Mouse (Mus musculus) megakaryocyte progenitor cell, adult 5-6 weeks (primary cell): Measurements from ENCODE around the gene Dynlt1b. TPM values are rescaled to one million over a fixed set of nuclear protein-coding genes. Genes with fewer than 3 reads are reported as not detected.
"Not testable (repeated sequence)": the region's sequence is repeated elsewhere in the genome, so short reads cannot be mapped to it uniquely, and the experiment has no call there.

ENCODE experiments used
- ATAC-seq: replicated peaks from 2 replicates; pipeline ENCODE4 v1.8.0; 2016; ENCODE audit warnings: mild to moderate bottlenecking, moderate TSS enrichment, inconsistent platforms; ENCODE audit not compliant: poor library complexity
- total RNA-seq, 2 experiments: library from RNA; stranded (forward) in 1 of 2; stranded (reverse) in 1 of 2; fragments of 157-497, 149-512 nt in 1 of 2; fragments of 200-1000 nt in 1 of 2; gene quantifications; 2 replicates each; pipeline versions ENCODE4 v1.2.3 to v1.2.4; 2015 to 2017

The Dynlt1b gene
- total RNA-seq, 2 experiments from 2014 or later = 112 to 133 TPM

- ATAC-seq = not testable (repeated sequence)
These were observed 7.5 kb upstream of the Dynlt1b start for GRCm38 (mm10) chr17:6422370-6422769.

- ATAC-seq = not testable (repeated sequence)
These were observed 7.1 kb upstream of the Dynlt1b start for GRCm38 (mm10) chr17:6422805-6423204.

GRCm38 (mm10) chr17:6424294-6424980 is 5.5 kb upstream of the Dynlt1b start:
- not testable (repeated sequence) for ATAC-seq

- ATAC-seq = not testable (repeated sequence)
These were observed 4.6 kb upstream of the Dynlt1b start for GRCm38 (mm10) chr17:6425325-6425724.

- not testable (repeated sequence) for ATAC-seq
These were observed 3.0 kb upstream of the Dynlt1b start for GRCm38 (mm10) chr17:6426869-6427268.

GRCm38 (mm10) chr17:6428926-6429325 is 986 bp upstream of the Dynlt1b start:
- not testable (repeated sequence) for ATAC-seq

GRCm38 (mm10) chr17:6430410-6431001 is 594 bp downstream of the Dynlt1b start:
- peak; percentile 38 for ATAC-seq

GRCm38 (mm10) chr17:6432456-6432855 is 2.5 kb downstream of the Dynlt1b start:
- ATAC-seq = not testable (repeated sequence)

- not testable (repeated sequence) for ATAC-seq
These were observed 3.8 kb downstream of the Dynlt1b start for GRCm38 (mm10) chr17:6433691-6434090.

GRCm38 (mm10) chr17:6438080-6438479 is 8.2 kb downstream of the Dynlt1b start:
- ATAC-seq = not testable (repeated sequence)

GRCm38 (mm10) chr17:6439913-6440312 is 10.0 kb downstream of the Dynlt1b start:
- ATAC-seq = not testable (repeated sequence)

GRCm38 (mm10) chr17:6440493-6441077 is 10.7 kb downstream of the Dynlt1b start:
- ATAC-seq = not testable (repeated sequence)

GRCm38 (mm10) chr17:6441254-6441653 is 11.3 kb downstream of the Dynlt1b start:
- not testable (repeated sequence) for ATAC-seq

GRCm38 (mm10) chr17:6442513-6442912 is 12.6 kb downstream of the Dynlt1b start:
- ATAC-seq = not testable (repeated sequence)

GRCm38 (mm10) chr17:6445794-6446587 is 16.1 kb downstream of the Dynlt1b start:
- ATAC-seq = not testable (repeated sequence)

- ATAC-seq = not testable (repeated sequence)
These were observed 18.4 kb downstream of the Dynlt1b start for GRCm38 (mm10) chr17:6448293-6448692.

GRCm38 (mm10) chr17:6449166-6449565 is 19.3 kb downstream of the Dynlt1b start:
- not testable (repeated sequence) for ATAC-seq

- ATAC-seq = not testable (repeated sequence)
These were observed 21.3 kb downstream of the Dynlt1b start for GRCm38 (mm10) chr17:6451205-6451604.

GRCm38 (mm10) chr17:6452689-6453088 is 22.8 kb downstream of the Dynlt1b start:
- ATAC-seq = not testable (repeated sequence)

- not testable (repeated sequence) for ATAC-seq
These were observed 24.8 kb downstream of the Dynlt1b start for GRCm38 (mm10) chr17:6454703-6455102.

GRCm38 (mm10) chr17:6455883-6456282 is 26.0 kb downstream of the Dynlt1b start:
- not testable (repeated sequence) for ATAC-seq
